In genomic region chr13:45164001-45164778, GRCm38 (mm10) we compare ENCODE assay signal across 12 mouse cellular contexts.
"Had no signal": no experiment of that assay in that cellular context is flagged by ENCODE, and none has a peak within 500 bp of the region (broad histone marks: within the 10 kb centered on the region; RNA-seq: fewer than 3 reads in every experiment).

No protein-coding gene starts in this region.

- H3K9ac ChIP-seq: intestine, embryonic 15.5 days; limb, embryonic 12.5 days; liver, embryonic 13.5 days; liver, postnatal 0 days; lung, embryonic 15.5 days; midbrain, embryonic 12.5 days had no signal

- H3K27me3 ChIP-seq: intestine, embryonic 15.5 days; limb, embryonic 12.5 days; lung, embryonic 15.5 days; midbrain, embryonic 12.5 days had no signal

- H3K4me2 ChIP-seq: intestine, embryonic 15.5 days; limb, embryonic 12.5 days; liver, embryonic 13.5 days; lung, embryonic 15.5 days; midbrain, embryonic 12.5 days had no signal

- DNase-seq: kidney, adult 18-20 months; liver; liver, embryonic 13.5 days; liver, postnatal 0 days; lung, postnatal 14 days had no signal

- ATAC-seq: intestine, embryonic 15.5 days; liver, postnatal 0 days had no signal

- H3K36me3 ChIP-seq: intestine, embryonic 15.5 days; limb, embryonic 12.5 days; liver, embryonic 13.5 days; lung, embryonic 15.5 days; midbrain, embryonic 12.5 days had no signal

- H3K4me3 ChIP-seq: intestine, embryonic 15.5 days; limb, embryonic 12.5 days; liver, embryonic 13.5 days; lung, embryonic 15.5 days; megakaryocyte, embryonic 14.5 days; midbrain, embryonic 12.5 days had no signal

- H3K9me3 ChIP-seq: intestine, embryonic 15.5 days; limb, embryonic 12.5 days; liver, embryonic 13.5 days; lung, embryonic 15.5 days; midbrain, embryonic 12.5 days had no signal

- H3K4me1 ChIP-seq: intestine, embryonic 15.5 days; liver, embryonic 13.5 days; lung, embryonic 15.5 days; megakaryocyte, embryonic 14.5 days; midbrain, embryonic 12.5 days had no signal

- H3K27ac ChIP-seq: intestine, embryonic 15.5 days; limb, embryonic 12.5 days; liver, embryonic 13.5 days; lung, embryonic 15.5 days; macrophage; midbrain, embryonic 12.5 days; stomach, postnatal 0 days had no signal
